Mouse (Mus musculus): Measurements from ENCODE around the gene Gm10447. TPM values are rescaled to one million over a fixed set of nuclear protein-coding genes. Genes with fewer than 3 reads are reported as not detected.

Gm10447 gene
- polyA plus RNA-seq, 1 experiment from 2014 or later = 0.19 TPM

DNA sequence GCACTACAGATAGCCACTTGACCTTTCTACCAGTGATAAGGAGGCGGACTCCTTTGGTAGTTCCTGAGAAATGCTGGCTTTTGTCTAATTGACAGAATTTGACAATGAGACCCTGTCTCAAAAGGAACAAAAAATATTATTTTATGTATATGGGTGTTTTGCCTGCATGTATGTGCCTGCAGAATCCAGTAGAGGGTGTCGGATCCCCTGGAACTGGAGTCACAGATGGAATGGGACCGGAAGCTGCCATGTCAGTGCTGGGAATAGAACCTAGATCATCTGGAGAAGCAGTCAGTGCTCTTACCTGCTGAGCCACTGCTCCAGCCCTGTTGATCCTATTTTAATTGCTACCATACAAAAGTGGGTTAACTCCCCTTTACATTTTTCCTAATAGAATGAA, 15.8 kb upstream of the Gm10447 start:
- Histone ChIP-seq H3K27me3 (replicated peaks; ENCODE audit: low read depth, poor library complexity, severe bottlenecking) (peaks cover 98% of the 10 kb centered on the region), H3K4me3 (no peak overlapping the region), H3K27ac (replicated peaks) (no peak overlapping the region), H3K9me3 (no peaks in the 10 kb centered on the region), H3K36me3 (replicated peaks) (no peaks in the 10 kb centered on the region), H3K4me1 (peaks cover 35% of the 10 kb centered on the region)
- DNase-seq (ENCODE audit: low spot score) = no peak
- 81% methylated on average over 3 of the region's 3 CpGs for WGBS

- Histone ChIP-seq H3K36me3 (replicated peaks) (no peaks in the 10 kb centered on the region), H3K4me3 (peak within 1 kb of the TSS; percentile 42), H3K4me1 (peaks cover 34% of the 10 kb centered on the region), H3K9me3 (no peaks in the 10 kb centered on the region), H3K27me3 (replicated peaks; ENCODE audit: low read depth, poor library complexity, severe bottlenecking) (peaks cover 98% of the 10 kb centered on the region), H3K27ac (replicated peaks) (no peak within 1 kb of the TSS)
- peak; percentile 92 for DNase-seq (ENCODE audit: low spot score)
- whole genome bisulfite sequencing = 4% methylated on average over 29 of the region's 29 CpGs
Observed at GRCm38 (mm10) chr11:53469968-53470695, 13.2 kb upstream of the Gm10447 start, which contains the start of gene Gm9837. Gene Gm9837, minus strand, starts transcription at chr11:53470479.

DNA sequence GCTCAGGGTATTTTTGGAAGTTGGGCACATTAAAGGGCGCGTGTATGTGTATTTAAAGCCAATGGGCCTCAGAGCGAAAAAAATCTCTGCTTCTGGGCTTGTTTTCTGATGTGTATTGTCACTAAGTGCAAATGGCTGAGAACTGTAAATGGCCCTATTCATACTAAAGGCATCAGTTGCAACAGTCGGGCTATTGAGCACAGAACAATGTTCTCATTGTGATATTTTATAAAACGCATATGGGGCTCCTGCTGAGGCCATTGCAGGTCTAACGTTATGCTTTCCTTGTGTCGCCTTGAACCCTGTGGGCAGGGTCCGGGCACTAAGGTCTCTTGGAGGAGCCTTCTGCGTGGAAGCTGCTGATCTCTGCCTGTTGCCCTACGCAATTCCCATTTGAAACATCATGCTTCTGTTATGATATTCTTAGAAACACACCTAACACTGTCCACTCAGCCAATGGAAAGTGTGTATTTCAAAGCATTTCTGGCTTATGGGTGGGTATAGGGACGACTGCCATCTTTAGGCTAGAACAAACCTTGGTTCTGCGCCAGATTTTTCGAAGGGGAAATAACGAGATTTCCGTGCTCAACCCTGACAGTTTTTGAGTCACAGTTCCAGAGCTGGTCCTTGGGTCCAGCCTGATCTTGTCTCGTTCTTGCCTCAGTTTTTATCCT, 12.5 kb upstream of the Gm10447 start:
- DNase-seq (ENCODE audit: low spot score) = no peak
- peak overlapping the region; percentile 42 for H3K4me3 ChIP-seq
- H3K27me3 ChIP-seq (replicated peaks; ENCODE audit: low read depth, poor library complexity, severe bottlenecking) = peaks cover 98% of the 10 kb centered on the region
- H3K27ac ChIP-seq (replicated peaks) = no peak overlapping the region
- peaks cover 33% of the 10 kb centered on the region for H3K4me1 ChIP-seq
- H3K9me3 ChIP-seq = no peaks in the 10 kb centered on the region
- H3K36me3 ChIP-seq (replicated peaks) = no peaks in the 10 kb centered on the region
- 26% methylated on average over 16 of the region's 16 CpGs for WGBS

DNA sequence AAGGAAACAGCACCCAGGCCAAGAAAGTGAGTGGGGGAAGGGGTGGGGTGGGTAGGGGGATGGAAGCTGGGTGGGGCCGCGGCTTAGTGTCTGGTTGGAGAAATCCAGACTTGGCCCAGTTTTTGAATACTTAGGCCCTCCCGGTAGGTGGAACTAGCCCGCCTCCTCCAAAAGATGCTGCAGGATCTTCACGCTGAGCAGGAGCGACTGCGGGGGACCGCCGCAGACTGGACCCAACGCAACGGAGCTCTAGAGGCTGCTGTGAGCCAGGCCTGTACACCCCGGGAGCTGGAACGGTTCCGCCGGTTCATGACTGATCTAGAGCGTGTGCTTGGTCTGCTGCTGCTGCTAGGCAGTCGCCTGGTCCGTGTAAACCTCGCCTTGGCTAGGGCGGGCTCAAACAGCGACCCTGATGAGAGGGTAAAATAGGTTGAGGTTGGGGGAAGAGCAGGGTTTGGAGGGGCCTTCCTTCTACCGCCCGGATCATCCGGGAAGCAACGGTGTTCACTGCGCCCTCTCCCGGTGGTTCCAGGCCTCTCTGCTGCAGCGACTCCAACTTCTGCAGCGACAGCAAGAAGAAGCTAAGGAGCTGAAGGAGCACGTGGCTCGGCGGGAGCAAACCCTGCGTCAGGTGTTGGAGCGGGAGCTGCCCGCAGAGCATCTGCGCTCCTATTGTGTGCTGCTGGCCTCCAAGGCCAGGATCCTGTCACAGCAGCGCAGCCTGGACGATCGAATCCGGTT, 9.5 kb upstream of the Gm10447 start:
- 4% methylated on average over 40 of the region's 40 CpGs for WGBS
- Histone ChIP-seq H3K4me3 (peak overlapping the region; percentile 51), H3K36me3 (replicated peaks) (no peaks in the 10 kb centered on the region), H3K27me3 (replicated peaks; ENCODE audit: low read depth, poor library complexity, severe bottlenecking) (peaks cover 99% of the 10 kb centered on the region), H3K27ac (replicated peaks) (peak overlapping the region; percentile 45), H3K4me1 (peaks cover 50% of the 10 kb centered on the region), H3K9me3 (no peaks in the 10 kb centered on the region)
- DNase-seq (ENCODE audit: low spot score) = peak; percentile 88

- H3K27me3 ChIP-seq (replicated peaks; ENCODE audit: low read depth, poor library complexity, severe bottlenecking) = peaks cover 97% of the 10 kb centered on the region
- peak overlapping the region; percentile 58 for H3K4me3 ChIP-seq
- no peak overlapping the region; the same call in 1 of the 2 replicates for H3K27ac ChIP-seq (replicated peaks)
- H3K4me1 ChIP-seq = peaks cover 28% of the 10 kb centered on the region
- no peaks in the 10 kb centered on the region for H3K9me3 ChIP-seq
- peak; percentile 63 for DNase-seq (ENCODE audit: low spot score)
- no peaks in the 10 kb centered on the region for H3K36me3 ChIP-seq (replicated peaks)
- WGBS = 6% methylated on average over 55 of the region's 55 CpGs
Observed at GRCm38 (mm10) chr11:53463551-53464424, 6.9 kb upstream of the Gm10447 start.

DNA sequence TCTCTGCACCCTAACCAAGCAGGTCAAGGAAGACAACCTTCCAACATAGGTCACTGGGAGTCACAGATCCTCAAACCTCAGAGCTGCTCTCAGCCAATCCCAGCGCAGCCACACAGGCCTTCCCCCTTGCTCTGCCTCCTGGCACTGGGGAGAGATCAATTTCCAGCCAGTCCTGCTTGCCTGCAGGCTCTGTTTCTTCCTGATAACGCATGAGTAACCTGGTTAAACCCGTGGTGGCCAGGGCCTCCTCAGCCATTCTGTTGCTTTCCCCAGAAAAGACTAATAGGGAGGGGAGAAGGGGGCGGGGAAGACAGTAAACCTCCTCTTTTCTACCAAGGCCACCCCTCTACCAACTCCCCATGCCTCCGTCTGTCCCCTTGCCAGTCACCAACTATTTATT, 4.8 kb upstream of the Gm10447 start:
- no peak for DNase-seq (ENCODE audit: low spot score)
- H3K36me3 ChIP-seq (replicated peaks) = no peaks in the 10 kb centered on the region
- peaks cover 98% of the 10 kb centered on the region for H3K27me3 ChIP-seq (replicated peaks; ENCODE audit: low read depth, poor library complexity, severe bottlenecking)
- 0 out of 2 replicates have a peak overlapping the region, but pooled peaks have one; percentile 8 for H3K4me3 ChIP-seq
- peaks cover 35% of the 10 kb centered on the region for H3K4me1 ChIP-seq
- WGBS = 24% methylated on average over 5 of the region's 5 CpGs
- no peaks in the 10 kb centered on the region for H3K9me3 ChIP-seq
- H3K27ac ChIP-seq (replicated peaks) = no peak overlapping the region

DNA sequence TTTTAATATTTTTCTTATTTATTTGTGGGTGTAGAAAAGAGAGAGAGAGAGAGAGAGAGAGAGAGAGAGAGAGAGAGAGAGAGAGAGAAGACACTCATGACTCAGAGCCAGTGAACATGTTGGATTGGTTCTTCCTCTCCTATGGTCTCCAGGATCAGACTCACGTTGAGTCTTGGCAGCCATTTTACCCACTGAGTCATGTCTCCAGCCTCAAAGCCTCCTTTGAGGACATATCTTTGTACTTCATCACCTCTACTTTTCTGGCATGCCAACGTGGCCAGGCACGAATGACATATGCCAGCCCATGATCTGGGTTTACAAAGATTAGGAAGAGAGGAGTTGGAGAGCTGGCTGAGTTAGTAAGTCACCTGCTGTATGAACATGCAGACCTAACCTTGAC, 3.3 kb upstream of the Gm10447 start:
- Histone ChIP-seq H3K9me3 (no peaks in the 10 kb centered on the region), H3K4me1 (peaks cover 33% of the 10 kb centered on the region), H3K27ac (replicated peaks) (no peak overlapping the region), H3K27me3 (replicated peaks; ENCODE audit: low read depth, poor library complexity, severe bottlenecking) (peaks cover 96% of the 10 kb centered on the region), H3K4me3 (no peak overlapping the region), H3K36me3 (replicated peaks) (no peaks in the 10 kb centered on the region)
- 89% methylated on average over 3 of the region's 3 CpGs for WGBS
- no peak for DNase-seq (ENCODE audit: low spot score)

GRCm38 (mm10) chr11:53458996-53459395, 2.1 kb upstream of the Gm10447 start:
- no peak overlapping the region for H3K27ac ChIP-seq (replicated peaks)
- no peaks in the 10 kb centered on the region for H3K9me3 ChIP-seq
- peaks cover 92% of the 10 kb centered on the region for H3K27me3 ChIP-seq (replicated peaks; ENCODE audit: low read depth, poor library complexity, severe bottlenecking)
- H3K36me3 ChIP-seq (replicated peaks) = no peaks in the 10 kb centered on the region
- WGBS = 70% methylated on average over 3 of the region's 3 CpGs
- no peak overlapping the region for H3K4me3 ChIP-seq
- peaks cover 33% of the 10 kb centered on the region for H3K4me1 ChIP-seq
- no peak for DNase-seq (ENCODE audit: low spot score)

GRCm38 (mm10) chr11:53457372-53457954, 553 bp upstream of the Gm10447 start:
- Histone ChIP-seq H3K4me1 (peaks cover 22% of the 10 kb centered on the region), H3K9me3 (no peaks in the 10 kb centered on the region), H3K4me3 (peak overlapping the region; percentile 68), H3K36me3 (replicated peaks) (no peaks in the 10 kb centered on the region), H3K27ac (replicated peaks) (peak overlapping the region; percentile 78), H3K27me3 (replicated peaks; ENCODE audit: low read depth, poor library complexity, severe bottlenecking) (peaks cover 76% of the 10 kb centered on the region)
- DNase-seq (ENCODE audit: low spot score) = no peak
- 3% methylated on average over 29 of the region's 29 CpGs for WGBS

- Histone ChIP-seq H3K4me3 (no peak overlapping the region), H3K27me3 (replicated peaks; ENCODE audit: low read depth, poor library complexity, severe bottlenecking) (peaks cover 48% of the 10 kb centered on the region), H3K36me3 (replicated peaks) (no peaks in the 10 kb centered on the region), H3K27ac (replicated peaks) (no peak overlapping the region), H3K9me3 (no peaks in the 10 kb centered on the region), H3K4me1 (peaks cover 15% of the 10 kb centered on the region)
- DNase-seq (ENCODE audit: low spot score) = no peak
- WGBS = 87% methylated on average over 5 of the region's 5 CpGs
Observed at GRCm38 (mm10) chr11:53453031-53453430, 3.9 kb downstream of the Gm10447 start.

GRCm38 (mm10) chr11:53452396-53452795, 4.5 kb downstream of the Gm10447 start:
- no peaks in the 10 kb centered on the region for H3K9me3 ChIP-seq
- no peak overlapping the region for H3K4me3 ChIP-seq
- H3K4me1 ChIP-seq = peaks cover 11% of the 10 kb centered on the region
- no peaks in the 10 kb centered on the region for H3K36me3 ChIP-seq (replicated peaks)
- H3K27ac ChIP-seq (replicated peaks) = no peak overlapping the region
- 94% methylated on average over 9 of the region's 9 CpGs for WGBS
- no peak for DNase-seq (ENCODE audit: low spot score)
- H3K27me3 ChIP-seq (replicated peaks; ENCODE audit: low read depth, poor library complexity, severe bottlenecking) = peaks cover 41% of the 10 kb centered on the region

Data from embryonic facial prominence, embryonic 10.5 days (tissue).